Mouse (Mus musculus) limb, embryonic 11.5 days (tissue): ENCODE measurements around the gene Plekhm3. TPM values are rescaled to one million over a fixed set of nuclear protein-coding genes. Genes with fewer than 3 reads are reported as not detected.

ENCODE experiments used
- ATAC-seq: fragments of 200-750 bp; cut with Nextera tagmentation; 2 replicates; pipeline ENCODE4 v1.8.0; 2017; ENCODE audit warnings: low read depth; ENCODE audit not compliant: insufficient number of reproducible peaks, low FRiP score, low TSS enrichment
- DNase-seq: peaks from one replicate; pipeline ENCODE4 v3.0.0-alpha.2; 2015; ENCODE audit warnings: low spot score
- H3K27ac ChIP-seq: fragments of 300-500 bp; sonication (generic); replicated peaks from 2 replicates; pipeline ENCODE4 v1.5.1; 2014; ENCODE audit warnings: low read depth, mild to moderate bottlenecking, low read length
- H3K27me3 ChIP-seq: fragments of 300-500 bp; sonication (generic); 2 replicates; pipeline ENCODE4 v1.6.1; 2014; ENCODE audit warnings: mild to moderate bottlenecking, low read length, mixed read lengths; ENCODE audit not compliant: control insufficient read depth, insufficient read depth
- H3K36me3 ChIP-seq: fragments of 300-500 bp; sonication (generic); 2 replicates; pipeline ENCODE4 v1.6.1; 2014; ENCODE audit warnings: mild to moderate bottlenecking, low read length, moderate library complexity, mixed read lengths; ENCODE audit not compliant: control insufficient read depth, insufficient read depth
- H3K4me1 ChIP-seq: fragments of 300-500 bp; sonication (generic); 2 replicates; pipeline ENCODE4 v1.6.1; 2014; ENCODE audit warnings: low read length, mixed read lengths; ENCODE audit not compliant: control insufficient read depth, insufficient read depth
- H3K4me2 ChIP-seq: fragments of 300-500 bp; sonication (generic); 2 replicates; pipeline ENCODE4 v1.6.1; 2014; ENCODE audit warnings: low read depth, mild to moderate bottlenecking, moderate library complexity; ENCODE audit not compliant: severe bottlenecking
- H3K4me3 ChIP-seq: fragments of 300-500 bp; sonication (generic); 2 replicates; pipeline ENCODE4 v1.5.1; 2014; ENCODE audit warnings: low read depth, low read length
- H3K9ac ChIP-seq: fragments of 300-500 bp; sonication (generic); 2 replicates; pipeline ENCODE4 v1.6.1; 2014; ENCODE audit warnings: mild to moderate bottlenecking, low read length
- H3K9me3 ChIP-seq: fragments of 300-500 bp; sonication (generic); 2 replicates; pipeline ENCODE4 v1.6.1; 2016; ENCODE audit warnings: low read length; ENCODE audit not compliant: control insufficient read depth
- WGBS: fragments of 180-500 bp; shearing (Covaris S2); extraction: QIAGEN DNeasy Blood & Tissue Kit; methylation state at CpG from one replicate; pipeline ENCODE4 v1.1.7; 2014; 5-methylcytosine and 5-hydroxymethylcytosine counted together
- polyA plus RNA-seq: library from polyadenylated mRNA; unstranded; fragments of >200 nt; fragmentation: Nextera tagmentation; extraction: Ambion mirVana; gene quantifications from 2 replicates; pipeline ENCODE4 v1.2.1, GENCODE M21; 2014

The Plekhm3 gene
- polyA plus RNA-seq, 1 experiment from 2014 or later: 7.8 TPM

GRCm38 (mm10) chr1:64797621-64798020 lies 159.0 kb downstream of the Plekhm3 start:
- Histone ChIP-seq H3K27me3 (no peaks in the 10 kb centered on the region), H3K9ac (no peak overlapping the region), H3K27ac (no peak overlapping the region), H3K4me3 (no peak overlapping the region), H3K9me3 (no peaks in the 10 kb centered on the region), H3K4me2 (no peak overlapping the region), H3K4me1 (0 out of 2 replicates have a peak, but pooled peaks cover 1% of the 10 kb centered on the region), H3K36me3 (no peaks in the 10 kb centered on the region)
- WGBS: 87% methylated on average over 3 of the region's 3 CpGs
- DNase-seq (no peak), ATAC-seq (no peak)

GRCm38 (mm10) chr1:64796867-64797582 lies 159.6 kb downstream of the Plekhm3 start:
- no peak overlapping the region for H3K4me3 ChIP-seq
- ATAC-seq: no peak
- H3K36me3 ChIP-seq: no peaks in the 10 kb centered on the region
- H3K9me3 ChIP-seq: no peaks in the 10 kb centered on the region
- no peak for DNase-seq
- no peak overlapping the region for H3K27ac ChIP-seq
- WGBS: 85% methylated on average over 6 of the region's 6 CpGs
- H3K9ac ChIP-seq: no peak overlapping the region
- no peak overlapping the region for H3K4me2 ChIP-seq
- H3K27me3 ChIP-seq: no peaks in the 10 kb centered on the region
- 0 out of 2 replicates have a peak, but pooled peaks cover 4% of the 10 kb centered on the region for H3K4me1 ChIP-seq

GRCm38 (mm10) chr1:64795284-64796040 lies 161.2 kb downstream of the Plekhm3 start:
- Histone ChIP-seq H3K36me3 (no peaks in the 10 kb centered on the region), H3K27me3 (no peaks in the 10 kb centered on the region), H3K4me3 (no peak overlapping the region), H3K9ac (no peak overlapping the region), H3K27ac (no peak overlapping the region), H3K4me1 (0 out of 2 replicates have a peak, but pooled peaks cover 4% of the 10 kb centered on the region), H3K9me3 (no peaks in the 10 kb centered on the region), H3K4me2 (no peak overlapping the region)
- DNase-seq (no peak), ATAC-seq (0 out of 2 replicates have a peak, but pooled peaks have one; percentile 47)
- WGBS: 72% methylated on average over 8 of the region's 8 CpGs

- H3K9me3 ChIP-seq: no peaks in the 10 kb centered on the region
- H3K27me3 ChIP-seq: no peaks in the 10 kb centered on the region
- 91% methylated on average over 11 of the region's 11 CpGs for WGBS
- ATAC-seq: no peak
- H3K9ac ChIP-seq: no peak overlapping the region
- H3K27ac ChIP-seq: no peak overlapping the region
- no peak overlapping the region for H3K4me3 ChIP-seq
- no peaks in the 10 kb centered on the region for H3K36me3 ChIP-seq
- H3K4me1 ChIP-seq: 0 out of 2 replicates have a peak, but pooled peaks cover 4% of the 10 kb centered on the region
- H3K4me2 ChIP-seq: no peak overlapping the region
- DNase-seq: no peak
These were observed 162.5 kb downstream of the Plekhm3 start for GRCm38 (mm10) chr1:64794096-64794495.

GRCm38 (mm10) chr1:64793234-64793530 lies 163.4 kb downstream of the Plekhm3 start:
- Histone ChIP-seq H3K4me2 (no peak overlapping the region), H3K4me1 (0 out of 2 replicates have a peak, but pooled peaks cover 4% of the 10 kb centered on the region), H3K9ac (no peak overlapping the region), H3K9me3 (no peaks in the 10 kb centered on the region), H3K27me3 (no peaks in the 10 kb centered on the region), H3K27ac (no peak overlapping the region), H3K4me3 (no peak overlapping the region), H3K36me3 (no peaks in the 10 kb centered on the region)
- no peak for ATAC-seq
- WGBS: 85% methylated on average over 4 of the region's 4 CpGs
- no peak for DNase-seq

- 0 out of 2 replicates have a peak, but pooled peaks cover 4% of the 10 kb centered on the region for H3K4me1 ChIP-seq
- H3K4me3 ChIP-seq: no peak overlapping the region
- H3K4me2 ChIP-seq: no peak overlapping the region
- WGBS: 83% methylated on average over 11 of the region's 11 CpGs
- H3K9me3 ChIP-seq: no peaks in the 10 kb centered on the region
- no peak overlapping the region for H3K9ac ChIP-seq
- no peak for ATAC-seq
- peak overlapping the region; percentile 23; the same call in 1 of the 2 replicates for H3K27ac ChIP-seq
- H3K36me3 ChIP-seq: no peaks in the 10 kb centered on the region
- DNase-seq: no peak
- H3K27me3 ChIP-seq: no peaks in the 10 kb centered on the region
These were observed 163.9 kb downstream of the Plekhm3 start for GRCm38 (mm10) chr1:64792521-64793233.

GRCm38 (mm10) chr1:64791826-64792225 lies 164.8 kb downstream of the Plekhm3 start:
- H3K9ac ChIP-seq: no peak overlapping the region
- no peak overlapping the region for H3K4me2 ChIP-seq
- no peaks in the 10 kb centered on the region for H3K9me3 ChIP-seq
- DNase-seq (no peak), ATAC-seq (no peak)
- no peak overlapping the region for H3K27ac ChIP-seq
- H3K36me3 ChIP-seq: no peaks in the 10 kb centered on the region
- no peak overlapping the region for H3K4me3 ChIP-seq
- 66% methylated on average over 6 of the region's 6 CpGs for WGBS
- no peaks in the 10 kb centered on the region for H3K27me3 ChIP-seq
- H3K4me1 ChIP-seq: 0 out of 2 replicates have a peak, but pooled peaks cover 4% of the 10 kb centered on the region
